Mouse (Mus musculus) right cerebral cortex, postnatal 4 days (tissue): ENCODE measurements around the gene Srl.
"Not testable (repeated sequence)": the region's sequence is repeated elsewhere in the genome, so short reads cannot be mapped to it uniquely, and the experiment has no call there.

Source experiments
- DNase-seq: peaks from one replicate; pipeline ENCODE4 v3.0.0-alpha.2; 2022

Srl gene

GRCm38 (mm10) chr16:4541501-4542198 lies at the start of gene Srl:
Srl (minus strand) TSS chr16:4541816.
- DNase-seq, result peak; percentile 100

GRCm38 (mm10) chr16:4590236-4590635 lies 48.6 kb upstream of the Srl start:
- no peak for DNase-seq

- no peak for DNase-seq
These were observed 46.0 kb upstream of the Srl start for GRCm38 (mm10) chr16:4587516-4588210.

GRCm38 (mm10) chr16:4586531-4587123 lies 45.0 kb upstream of the Srl start:
- peak; percentile 84 for DNase-seq

- no peak for DNase-seq
These were observed 44.3 kb upstream of the Srl start for GRCm38 (mm10) chr16:4585642-4586530.

- DNase-seq, result no peak
These were observed 42.8 kb upstream of the Srl start for GRCm38 (mm10) chr16:4584438-4584837.

GRCm38 (mm10) chr16:4583807-4584206 lies 42.2 kb upstream of the Srl start:
- DNase-seq, result no peak

GRCm38 (mm10) chr16:4581179-4581578 lies 39.6 kb upstream of the Srl start:
- not testable (repeated sequence) for DNase-seq

GRCm38 (mm10) chr16:4578630-4579029 lies 37.0 kb upstream of the Srl start:
- DNase-seq, result no peak

GRCm38 (mm10) chr16:4576873-4577272 lies 35.3 kb upstream of the Srl start:
- no peak for DNase-seq

GRCm38 (mm10) chr16:4576038-4576437 lies 34.4 kb upstream of the Srl start:
- DNase-seq, result no peak

- no peak for DNase-seq
These were observed 29.1 kb upstream of the Srl start for GRCm38 (mm10) chr16:4570737-4571136.

- DNase-seq, result peak; percentile 85
These were observed 26.3 kb upstream of the Srl start for GRCm38 (mm10) chr16:4567912-4568311.

GRCm38 (mm10) chr16:4560145-4560952 lies 18.7 kb upstream of the Srl start:
- DNase-seq, result peak; percentile 66

- DNase-seq, result peak; percentile 84
These were observed 18.1 kb upstream of the Srl start, which contains the start of gene Tfap4 for GRCm38 (mm10) chr16:4559715-4560144. Tfap4 (minus strand) TSS chr16:4559854.

- DNase-seq, result peak; percentile 72
These were observed 17.5 kb upstream of the Srl start for GRCm38 (mm10) chr16:4558980-4559631.

GRCm38 (mm10) chr16:4558384-4558979 lies 16.9 kb upstream of the Srl start:
- peak; percentile 84 for DNase-seq

- DNase-seq, result peak; percentile 61
These were observed 16.3 kb upstream of the Srl start for GRCm38 (mm10) chr16:4557949-4558348.

GRCm38 (mm10) chr16:4557085-4557484 lies 15.5 kb upstream of the Srl start:
- DNase-seq, result no peak

GRCm38 (mm10) chr16:4555555-4555954 lies 13.9 kb upstream of the Srl start:
- DNase-seq, result no peak
